8 mouse cellular contexts compared by ENCODE assay signal in the genomic region with DNA sequence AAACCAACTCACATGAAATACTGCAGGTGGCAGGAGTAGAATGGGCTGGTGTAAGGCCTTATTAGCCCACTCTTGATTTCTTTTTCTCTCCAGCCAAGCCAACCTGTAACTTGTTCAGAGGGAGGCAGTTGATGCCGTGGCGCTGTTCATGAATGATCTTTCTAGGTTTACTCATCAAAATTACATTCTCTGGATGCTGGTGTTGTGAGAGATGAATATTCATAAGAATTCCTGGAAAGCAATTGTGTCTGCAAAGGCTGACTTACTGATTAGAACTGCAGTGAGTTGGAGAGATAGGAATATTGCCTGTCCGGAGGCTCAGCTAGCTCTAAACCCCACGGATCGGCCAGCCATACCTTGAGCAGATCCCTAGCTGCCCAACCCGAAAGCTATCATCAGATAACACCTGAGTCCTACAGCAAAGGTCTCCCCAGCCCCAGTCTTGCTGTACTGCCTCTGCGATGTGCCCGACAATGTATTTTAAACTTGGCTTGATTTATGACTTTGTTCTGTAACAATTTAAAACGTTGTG. TPM values are rescaled to one million over a fixed set of nuclear protein-coding genes. Genes with fewer than 3 reads are reported as not detected.
DNase-seq lines count a peak whose midpoint lies in the region; ATAC-seq lines count a peak whose summit lies in the region.

No protein-coding gene starts in this region.

- H3K4me2 ChIP-seq in heart, embryonic 12.5 days: peak overlapping the region; percentile 74
- peak overlapping the region; percentile 76 for H3K4me2 ChIP-seq in hindbrain, embryonic 11.5 days (replicated peaks; ENCODE audit: low read depth, low read length)

- no peak for ATAC-seq in heart, embryonic 12.5 days (ENCODE audit: insufficient number of reproducible peaks, low FRiP score)
- 0 out of 2 replicates have a peak, but pooled peaks have one; percentile 6 for ATAC-seq in hindbrain, embryonic 11.5 days (ENCODE audit: low FRiP score)
- ATAC-seq in megakaryocyte-erythroid progenitor cell, adult 5-6 weeks (replicated peaks; ENCODE audit: low FRiP score, low TSS enrichment, poor library complexity, severe bottlenecking): peak; percentile 4; the same call in 1 of the 2 replicates

- H3K27me3 ChIP-seq in heart, embryonic 12.5 days (replicated peaks): no peaks in the 10 kb centered on the region
- H3K27me3 ChIP-seq in hindbrain, embryonic 11.5 days (ENCODE audit: control insufficient read depth, insufficient read depth, low read length): no peaks in the 10 kb centered on the region

- H3K4me1 ChIP-seq in heart, embryonic 12.5 days (replicated peaks): peaks cover 19% of the 10 kb centered on the region
- no peaks in the 10 kb centered on the region; the same call in 1 of the 2 replicates for H3K4me1 ChIP-seq in hindbrain, embryonic 11.5 days (replicated peaks; ENCODE audit: control insufficient read depth, insufficient read depth, low read length)

- 47% methylated on average over 9 of the region's 9 CpGs for WGBS in heart, embryonic 12.5 days
- 68% methylated on average over 9 of the region's 9 CpGs for WGBS in hindbrain, embryonic 11.5 days

- intact Hi-C loops in heart, postnatal 25 days (cut with DNase I): loop anchor here (10.0 kb wide), 1 partner anchor 344 kb away; no protein-coding TSS in a partner anchor

- peak overlapping the region; percentile 86 for H3K9ac ChIP-seq in heart, embryonic 12.5 days
- H3K9ac ChIP-seq in hindbrain, embryonic 11.5 days (ENCODE audit: low read depth, low read length): peak overlapping the region; percentile 83; the same call in 1 of the 2 replicates

- H3K4me3 ChIP-seq in heart, embryonic 12.5 days: peak overlapping the region; percentile 80
- H3K4me3 ChIP-seq in hindbrain, embryonic 11.5 days (ENCODE audit: low read depth, low read length): no peak overlapping the region

- DNase-seq in heart, postnatal 25 days (ENCODE audit: low spot score): no peak
- peak; percentile 64 for DNase-seq in Muller cell, postnatal 12 days (ENCODE audit: inconsistent ontology term)
- no peak for DNase-seq in hindbrain, embryonic 11.5 days (ENCODE audit: low spot score)
- DNase-seq in cerebellum, adult 8-10 months: no peak
- no peak for DNase-seq in gastrocnemius, postnatal 10 days
- DNase-seq in adrenal gland, postnatal 36 days: no peak

- no peaks in the 10 kb centered on the region for H3K9me3 ChIP-seq in heart, embryonic 12.5 days (replicated peaks)
- no peaks in the 10 kb centered on the region for H3K9me3 ChIP-seq in hindbrain, embryonic 11.5 days (ENCODE audit: control insufficient read depth, low read length)

- H3K27ac ChIP-seq in heart, embryonic 12.5 days (ENCODE audit: poor library complexity, severe bottlenecking): no peak overlapping the region
- no peak overlapping the region for H3K27ac ChIP-seq in hindbrain, embryonic 11.5 days (ENCODE audit: low read depth, low read length)

- peaks cover 15% of the 10 kb centered on the region for H3K36me3 ChIP-seq in heart, embryonic 12.5 days
- 0 out of 2 replicates have a peak, but pooled peaks cover 6% of the 10 kb centered on the region for H3K36me3 ChIP-seq in hindbrain, embryonic 11.5 days (ENCODE audit: control insufficient read depth, insufficient read depth, low read length)

RNA-seq across cellular contexts. Expression of a gene that starts 0.5 kb away (rescaled TPM):
- 11.8 and 11.9 TPM in 2 replicates for polyA plus RNA-seq in heart, embryonic 12.5 days (2016; fragmentation: Nextera tagmentation; extraction: Ambion mirVana)
- total RNA-seq in heart, postnatal 25 days (2021): 1 to 10 TPM; 6.1 to 6.5 TPM
- polyA plus RNA-seq in hindbrain, embryonic 11.5 days (2014; fragmentation: Nextera tagmentation; extraction: Ambion mirVana): 11.9 and 14.3 TPM in 2 replicates
- total RNA-seq in megakaryocyte-erythroid progenitor cell, adult 5-6 weeks (2014; fragmentation: Nextera tagmentation): 2.8 and 3.9 TPM in 2 replicates
- total RNA-seq in megakaryocyte-erythroid progenitor cell, adult 5-6 weeks (2017): 1.2 and 8.7 TPM in 2 replicates
- total RNA-seq in gastrocnemius, postnatal 10 days (2021): 10 to 100 TPM; 17.1 to 18.4 TPM
- 1 to 10 TPM; 5.6 to 6.5 TPM for total RNA-seq in adrenal gland, postnatal 36 days (2021)

RNA-seq across cellular contexts. Expression of a gene that starts 0.6 kb away (rescaled TPM):
- polyA plus RNA-seq in heart, embryonic 12.5 days (2016; fragmentation: Nextera tagmentation; extraction: Ambion mirVana): 97.4 and 101 TPM in 2 replicates
- 100 to 1,000 TPM in 1 of 2 experiments, 10 to 100 TPM in 1; 87.9 to 100 TPM for total RNA-seq in heart, postnatal 25 days (2021)
- polyA plus RNA-seq in hindbrain, embryonic 11.5 days (2014; fragmentation: Nextera tagmentation; extraction: Ambion mirVana): 95.4 and 96.8 TPM in 2 replicates
- total RNA-seq in megakaryocyte-erythroid progenitor cell, adult 5-6 weeks (2014; fragmentation: Nextera tagmentation): 50.0 and 60.6 TPM in 2 replicates
- 47.4 and 84.9 TPM in 2 replicates for total RNA-seq in megakaryocyte-erythroid progenitor cell, adult 5-6 weeks (2017)
- 100 to 1,000 TPM; 171 to 172 TPM for total RNA-seq in gastrocnemius, postnatal 10 days (2021)
- total RNA-seq in adrenal gland, postnatal 36 days (2021): 100 to 1,000 TPM; 166 to 172 TPM

RNA-seq across cellular contexts. Expression of a gene that starts 10.3 kb away (rescaled TPM):
- polyA plus RNA-seq in heart, embryonic 12.5 days (2016; fragmentation: Nextera tagmentation; extraction: Ambion mirVana): 62.2 and 67.6 TPM in 2 replicates
- 10 to 100 TPM; 94.3 to 94.4 TPM for total RNA-seq in heart, postnatal 25 days (2021)
- polyA plus RNA-seq in hindbrain, embryonic 11.5 days (2014; fragmentation: Nextera tagmentation; extraction: Ambion mirVana): 30.7 and 33.7 TPM in 2 replicates
- total RNA-seq in megakaryocyte-erythroid progenitor cell, adult 5-6 weeks (2014; fragmentation: Nextera tagmentation): 29.5 and 36.4 TPM in 2 replicates
- total RNA-seq in megakaryocyte-erythroid progenitor cell, adult 5-6 weeks (2017): 37.9 and 52.0 TPM in 2 replicates
- 10 to 100 TPM; 34.8 to 41.1 TPM for total RNA-seq in gastrocnemius, postnatal 10 days (2021)
- total RNA-seq in adrenal gland, postnatal 36 days (2021): 10 to 100 TPM; 50.7 to 54.4 TPM

RNA-seq across cellular contexts. Expression of a gene that starts 24.7 kb away (rescaled TPM):
- 61.5 and 64.4 TPM in 2 replicates for polyA plus RNA-seq in heart, embryonic 12.5 days (2016; fragmentation: Nextera tagmentation; extraction: Ambion mirVana)
- total RNA-seq in heart, postnatal 25 days (2021): 10 to 100 TPM; 15.6 to 15.8 TPM
- polyA plus RNA-seq in hindbrain, embryonic 11.5 days (2014; fragmentation: Nextera tagmentation; extraction: Ambion mirVana): 91.3 and 95.8 TPM in 2 replicates
- total RNA-seq in megakaryocyte-erythroid progenitor cell, adult 5-6 weeks (2014; fragmentation: Nextera tagmentation): 56.1 and 65.7 TPM in 2 replicates
- total RNA-seq in megakaryocyte-erythroid progenitor cell, adult 5-6 weeks (2017): 62.0 and 64.6 TPM in 2 replicates
- total RNA-seq in gastrocnemius, postnatal 10 days (2021): 10 to 100 TPM; 11.2 TPM
- total RNA-seq in adrenal gland, postnatal 36 days (2021): 10 to 100 TPM; 20.0 to 29.3 TPM
